Mouse (Mus musculus) kidney, adult 9 months (tissue): Measurements from ENCODE around the gene Olfr629.
A peak's percentile ranks its signal among the peaks of the same experiment; 100 is the strongest.
"Not testable (repeated sequence)": the region's sequence is repeated elsewhere in the genome, so short reads cannot be mapped to it uniquely, and the experiment has no call there.

Experiments
- DNase-seq: peaks from one replicate; pipeline ENCODE4 v3.0.0; 2022

Gene Olfr629

DNA sequence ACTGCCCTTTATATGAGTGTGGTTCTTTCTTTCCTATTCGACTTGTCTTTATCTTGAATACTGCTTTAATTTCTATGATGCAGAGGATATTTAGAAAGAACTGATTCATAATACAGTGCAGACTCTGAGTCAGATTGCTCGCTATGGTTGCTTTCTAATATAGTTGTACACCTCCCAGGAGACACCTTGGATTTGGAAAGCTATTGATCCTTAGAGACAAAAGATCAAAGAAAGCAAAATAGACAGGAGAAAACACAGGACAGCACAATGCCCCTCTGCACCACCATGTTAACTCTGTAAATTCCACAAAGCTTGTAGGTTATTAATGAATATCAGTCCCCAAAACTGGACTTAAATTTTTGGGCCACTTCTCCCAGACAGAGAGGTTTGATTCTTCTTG lies at the start of gene Olfr629:
Olfr629 (minus strand) TSS at position 101 of the 400 bp plus-strand sequence.
- DNase-seq = no peak

DNA sequence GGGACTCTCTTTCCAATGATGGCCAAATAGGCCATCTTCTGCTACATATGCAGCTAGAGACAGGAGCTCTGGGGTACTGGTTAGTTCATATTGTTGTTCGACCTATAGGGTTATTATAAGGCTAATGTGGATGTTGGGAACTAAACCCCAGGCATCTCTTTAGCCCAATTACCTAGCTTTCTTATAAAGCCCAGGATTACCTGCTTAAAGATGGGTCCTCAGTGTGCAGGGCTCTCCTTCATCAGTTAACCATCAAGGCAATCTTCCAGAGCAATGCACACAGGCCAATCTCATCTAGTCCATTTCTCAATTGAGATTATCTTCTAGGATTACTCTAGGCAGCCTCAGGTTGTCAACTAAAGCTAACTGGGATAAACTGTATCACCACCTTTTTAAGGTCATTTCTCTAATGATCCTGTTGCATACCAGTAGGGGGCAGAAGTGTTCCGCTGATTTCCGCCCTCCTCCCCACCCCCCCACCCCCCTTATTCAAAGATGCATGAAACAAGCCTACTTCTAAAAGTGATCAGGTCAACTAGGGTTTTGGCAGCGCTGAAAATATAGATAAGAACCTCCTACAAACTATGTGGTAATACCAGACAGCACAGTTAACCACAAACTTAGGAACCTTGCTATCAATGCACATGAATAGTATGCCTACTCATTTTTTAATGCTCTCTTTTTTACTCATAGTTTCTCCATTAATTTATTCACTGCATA lies 48.1 kb upstream of the Olfr629 start:
- DNase-seq = no peak

- DNase-seq = no peak
Observed at GRCm38 (mm10) chr7:103791721-103792120, 47.0 kb upstream of the Olfr629 start, which contains the start of gene Olfr67. Gene Olfr67 (minus strand): TSS chr7:103791821.

DNA sequence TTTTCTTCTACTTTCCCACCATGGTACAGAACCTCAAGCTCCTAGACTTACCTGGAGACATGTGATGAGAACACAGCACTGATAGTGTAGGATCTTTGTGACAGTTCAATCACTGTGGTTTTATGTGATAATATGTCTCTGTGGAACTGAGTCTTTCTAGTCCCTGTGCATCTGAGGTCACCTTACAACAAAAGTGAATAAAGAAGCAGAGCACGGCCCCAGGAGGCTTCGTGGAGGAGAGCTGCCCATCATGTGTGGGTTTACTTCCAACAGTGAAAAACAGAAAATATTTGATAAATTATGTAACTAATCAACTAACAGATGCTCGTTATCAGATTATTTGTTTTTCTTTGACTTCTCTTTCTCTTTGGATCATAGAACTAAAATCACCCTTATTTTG lies 34.9 kb upstream of the Olfr629 start, which contains the start of gene Olfr68:
Olfr68 (minus strand) TSS at position 101 of the 400 bp plus-strand sequence.
- DNase-seq = no peak

DNA sequence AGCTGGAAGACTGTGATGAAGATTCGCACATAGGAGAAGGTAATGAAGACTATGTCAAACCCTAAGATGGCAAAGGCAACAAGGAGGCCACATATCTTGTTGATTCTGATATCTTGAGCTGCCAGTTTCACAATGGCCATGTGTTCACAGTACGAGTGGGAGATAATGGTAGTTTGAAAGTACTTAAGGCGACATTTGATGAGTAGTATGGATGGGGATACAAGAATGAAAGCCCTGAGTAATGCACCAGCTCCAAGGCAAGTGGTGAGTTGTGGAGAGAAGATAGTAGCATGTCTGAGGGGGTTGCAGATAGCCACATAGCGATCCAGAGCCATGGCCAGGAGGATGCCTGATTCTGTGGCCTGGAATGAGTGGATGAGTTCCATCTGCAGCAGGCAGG lies 32.9 kb upstream of the Olfr629 start:
- DNase-seq = not testable (repeated sequence)

DNA sequence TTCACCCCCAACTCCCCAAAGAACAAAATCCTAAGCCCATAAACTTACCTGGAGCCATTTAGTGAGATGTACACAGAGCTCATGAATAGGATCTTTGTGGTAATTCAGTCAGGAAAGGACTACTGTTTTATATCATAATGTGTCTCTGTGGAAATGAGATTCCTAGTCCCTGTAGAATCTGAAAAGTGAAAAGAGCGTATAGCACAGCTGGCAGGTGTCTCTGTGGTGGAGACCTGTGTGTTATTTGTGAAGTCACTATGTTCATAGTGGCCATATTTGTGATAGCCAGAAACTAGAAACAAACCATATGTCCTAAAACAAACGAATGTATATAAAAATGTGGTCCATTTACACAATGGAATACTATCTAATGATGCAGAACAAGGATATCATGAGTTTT lies 26.8 kb upstream of the Olfr629 start, which contains the start of gene Olfr69:
Olfr69 (minus strand) TSS at position 101 of the 400 bp plus-strand sequence.
- DNase-seq = no peak

- not testable (repeated sequence) for DNase-seq
Observed at GRCm38 (mm10) chr7:103767687-103768086, 22.9 kb upstream of the Olfr629 start.

- DNase-seq = not testable (repeated sequence)
Observed at GRCm38 (mm10) chr7:103762212-103762611, 17.5 kb upstream of the Olfr629 start.

- no peak for DNase-seq
Observed at GRCm38 (mm10) chr7:103757233-103757632, 12.5 kb upstream of the Olfr629 start, which contains the start of gene Olfr630. Gene Olfr630 (minus strand): TSS chr7:103757333.

DNA sequence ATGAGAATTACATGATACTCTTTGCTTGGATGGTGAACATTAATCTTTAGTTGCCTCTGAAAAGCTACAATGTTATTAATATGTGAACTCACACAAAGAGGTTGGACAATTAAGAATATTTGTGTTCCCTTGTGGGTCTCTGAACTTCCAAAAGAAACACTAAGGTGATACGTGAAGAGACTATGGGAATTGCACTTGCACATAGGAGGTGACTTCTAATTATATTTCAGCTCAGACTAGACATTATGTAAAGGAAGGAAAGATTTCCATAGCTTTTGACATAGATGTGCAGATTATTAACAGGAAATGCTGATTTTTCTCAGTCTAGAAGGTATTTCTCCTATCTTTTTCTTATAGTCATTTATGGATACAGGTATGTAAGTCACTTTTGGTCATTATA lies 14.7 kb downstream of the Olfr629 start, which contains the start of gene Olfr628:
Olfr628 (plus strand) TSS at position 301 of the 400 bp plus-strand sequence.
- DNase-seq = no peak

DNA sequence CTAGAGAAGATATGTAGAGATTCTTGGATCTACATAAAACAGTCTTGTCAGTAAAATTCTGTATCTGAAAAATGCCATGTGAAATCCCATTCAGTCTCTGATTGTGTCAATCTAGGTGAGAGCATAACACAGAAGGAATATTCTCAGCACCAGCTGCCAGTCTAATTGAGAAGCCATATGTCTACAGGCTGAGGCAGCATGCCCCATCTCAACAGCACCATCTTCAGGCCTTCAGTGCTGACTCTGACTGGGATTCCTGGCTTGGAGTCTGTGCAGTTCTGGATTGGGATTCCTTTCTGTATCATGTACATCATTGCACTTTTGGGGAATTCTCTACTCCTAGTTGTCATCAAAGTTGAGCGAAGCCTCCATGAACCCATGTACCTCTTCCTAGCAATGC lies 28.3 kb downstream of the Olfr629 start:
- not testable (repeated sequence) for DNase-seq

DNA sequence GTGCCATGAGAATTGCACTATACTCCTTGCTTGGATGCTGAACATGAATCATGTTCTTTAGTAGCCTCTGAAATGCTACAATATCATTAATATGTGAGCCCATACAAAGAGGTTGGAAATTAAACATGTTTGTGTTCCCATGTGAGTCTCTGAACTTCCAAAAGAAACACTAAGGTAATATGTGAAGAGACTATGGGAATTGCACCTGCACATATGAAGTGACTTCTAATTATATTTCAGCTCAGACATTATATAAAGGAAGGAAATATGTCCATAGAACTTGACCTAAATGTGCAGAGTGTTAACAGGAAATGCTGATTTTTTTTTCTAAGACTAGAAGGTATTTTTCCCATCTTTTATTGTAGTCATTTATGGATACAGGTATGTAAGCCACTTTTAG lies 30.4 kb downstream of the Olfr629 start, which contains the start of gene Olfr243:
Olfr243 (plus strand) TSS at position 301 of the 400 bp plus-strand sequence.
- no peak for DNase-seq

- peak; percentile 3 for DNase-seq
Observed at GRCm38 (mm10) chr7:103712024-103712423, 32.7 kb downstream of the Olfr629 start.

GRCm38 (mm10) chr7:103699469-103699868 lies 45.3 kb downstream of the Olfr629 start:
- DNase-seq = no peak
